Mouse (Mus musculus) brain, embryonic 14.5 days (tissue): ENCODE data around the gene Col23a1.

Experiments used
- CTCF ChIP-seq: fragments of 200-500 bp; IDR thresholded peaks from 2 replicates; pipeline ENCODE4 v1.5.1; 2012; ENCODE audit warnings: inconsistent platforms, mild to moderate bottlenecking, moderate library complexity, borderline replicate concordance; ENCODE audit not compliant: insufficient read depth, insufficient read length; ENCODE audit errors: extremely low read depth
- POLR2A ChIP-seq: fragments of 200-500 bp; IDR thresholded peaks from 2 replicates; pipeline ENCODE4 v1.6.1; 2012; ENCODE audit warnings: mild to moderate bottlenecking, inconsistent platforms, borderline replicate concordance; ENCODE audit not compliant: poor library complexity, insufficient read depth, insufficient read length, severe bottlenecking; ENCODE audit errors: extremely low read depth

- no peak for TF ChIP-seq POLR2A
- no peak for TF ChIP-seq CTCF
Measured at GRCm38 (mm10) chr11:51473686-51474085, 184.0 kb downstream of the Col23a1 start.
